Mouse (Mus musculus): ENCODE measurements at regions not wholly inside any gene's neighbourhood (a gene's known extent, or its start where the extent isn't known, plus 50 kb on each side); places are given as distances from the start of the nearest gene placed in this dataset.
"Not testable (repeated sequence)": the region's sequence is repeated elsewhere in the genome, so short reads cannot be mapped to it uniquely, and the experiment has no call there.

- no peaks in the 10 kb centered on the region for H3K27me3 ChIP-seq (ENCODE audit: control insufficient read depth, insufficient read depth, low read length)
- H3K27ac ChIP-seq (ENCODE audit: insufficient read depth, low read length), result no peak overlapping the region
- DNase-seq, result no peak
- TF ChIP-seq CTCF (IDR thresholded peaks at IDR 0.05; ENCODE audit: borderline replicate concordance, insufficient read depth, low read depth, low read length) (no peak), POLR2A (IDR thresholded peaks at IDR 0.05; ENCODE audit: borderline replicate concordance, insufficient read depth, low read length) (no peak)
- H3K4me1 ChIP-seq (ENCODE audit: control insufficient read depth, insufficient read depth, low read length), result no peaks in the 10 kb centered on the region
- WGBS, result 90% methylated on average over 4 of the region's 4 CpGs
- no peak overlapping the region for H3K4me3 ChIP-seq (replicated peaks; ENCODE audit: insufficient read depth, low read depth, low read length)
Observed at GRCm38 (mm10) chr4:110052998-110053397, 75.1 kb downstream of the Dmrta2 start.

GRCm38 (mm10) chr4:110073836-110074235 lies 96.0 kb downstream of the Dmrta2 start:
- WGBS, result 79% methylated on average over 3 of the region's 3 CpGs
- no peaks in the 10 kb centered on the region for H3K4me1 ChIP-seq (ENCODE audit: control insufficient read depth, insufficient read depth, low read length)
- DNase-seq, result no peak
- TF ChIP-seq CTCF (IDR thresholded peaks at IDR 0.05; ENCODE audit: borderline replicate concordance, insufficient read depth, low read depth, low read length) (no peak), POLR2A (IDR thresholded peaks at IDR 0.05; ENCODE audit: borderline replicate concordance, insufficient read depth, low read length) (no peak)
- H3K27me3 ChIP-seq (ENCODE audit: control insufficient read depth, insufficient read depth, low read length), result no peaks in the 10 kb centered on the region
- no peak overlapping the region for H3K27ac ChIP-seq (ENCODE audit: insufficient read depth, low read length)
- H3K4me3 ChIP-seq (replicated peaks; ENCODE audit: insufficient read depth, low read depth, low read length), result no peak overlapping the region

GRCm38 (mm10) chr4:110083371-110083770 lies 105.5 kb downstream of the Dmrta2 start:
- H3K4me1 ChIP-seq (ENCODE audit: control insufficient read depth, insufficient read depth, low read length), result no peaks in the 10 kb centered on the region
- H3K27me3 ChIP-seq (ENCODE audit: control insufficient read depth, insufficient read depth, low read length), result no peaks in the 10 kb centered on the region
- H3K27ac ChIP-seq (ENCODE audit: insufficient read depth, low read length), result no peak overlapping the region
- no peak for TF ChIP-seq POLR2A (IDR thresholded peaks at IDR 0.05; ENCODE audit: borderline replicate concordance, insufficient read depth, low read length)
- no peak for TF ChIP-seq CTCF (IDR thresholded peaks at IDR 0.05; ENCODE audit: borderline replicate concordance, insufficient read depth, low read depth, low read length)
- no peak for DNase-seq
- no peak overlapping the region for H3K4me3 ChIP-seq (replicated peaks; ENCODE audit: insufficient read depth, low read depth, low read length)

GRCm38 (mm10) chr4:110087570-110088247 lies 109.9 kb downstream of the Dmrta2 start:
- no peak for TF ChIP-seq CTCF (IDR thresholded peaks at IDR 0.05; ENCODE audit: borderline replicate concordance, insufficient read depth, low read depth, low read length)
- no peak for TF ChIP-seq POLR2A (IDR thresholded peaks at IDR 0.05; ENCODE audit: borderline replicate concordance, insufficient read depth, low read length)
- 36% methylated on average over 9 of the region's 9 CpGs for WGBS
- H3K27ac ChIP-seq (ENCODE audit: insufficient read depth, low read length), result no peak overlapping the region
- H3K4me3 ChIP-seq (replicated peaks; ENCODE audit: insufficient read depth, low read depth, low read length), result no peak overlapping the region
- no peaks in the 10 kb centered on the region for H3K4me1 ChIP-seq (ENCODE audit: control insufficient read depth, insufficient read depth, low read length)
- DNase-seq, result no peak
- no peaks in the 10 kb centered on the region for H3K27me3 ChIP-seq (ENCODE audit: control insufficient read depth, insufficient read depth, low read length)

GRCm38 (mm10) chr4:110093040-110093820 lies 115.4 kb downstream of the Dmrta2 start:
- TF ChIP-seq CTCF (IDR thresholded peaks at IDR 0.05; ENCODE audit: borderline replicate concordance, insufficient read depth, low read depth, low read length) (no peak), POLR2A (IDR thresholded peaks at IDR 0.05; ENCODE audit: borderline replicate concordance, insufficient read depth, low read length) (no peak)
- DNase-seq, result no peak
- Histone ChIP-seq H3K27me3 (ENCODE audit: control insufficient read depth, insufficient read depth, low read length) (no peaks in the 10 kb centered on the region), H3K27ac (ENCODE audit: insufficient read depth, low read length) (no peak overlapping the region), H3K4me1 (ENCODE audit: control insufficient read depth, insufficient read depth, low read length) (no peaks in the 10 kb centered on the region), H3K4me3 (replicated peaks; ENCODE audit: insufficient read depth, low read depth, low read length) (no peak overlapping the region)
- WGBS, result 94% methylated on average over 6 of the region's 6 CpGs

- Histone ChIP-seq H3K27ac (ENCODE audit: insufficient read depth, low read length) (no peak overlapping the region), H3K27me3 (ENCODE audit: control insufficient read depth, insufficient read depth, low read length) (no peaks in the 10 kb centered on the region), H3K4me3 (replicated peaks; ENCODE audit: insufficient read depth, low read depth, low read length) (no peak overlapping the region), H3K4me1 (ENCODE audit: control insufficient read depth, insufficient read depth, low read length) (no peaks in the 10 kb centered on the region)
- DNase-seq, result no peak
- TF ChIP-seq CTCF (IDR thresholded peaks at IDR 0.05; ENCODE audit: borderline replicate concordance, insufficient read depth, low read depth, low read length) (no peak), POLR2A (IDR thresholded peaks at IDR 0.05; ENCODE audit: borderline replicate concordance, insufficient read depth, low read length) (no peak)
- WGBS, result 79% methylated on average over 1 of the region's 1 CpGs
Observed at GRCm38 (mm10) chr4:110094541-110094940, 116.7 kb downstream of the Dmrta2 start.

- DNase-seq, result no peak
- WGBS, result 42% methylated on average over 11 of the region's 11 CpGs
- Histone ChIP-seq H3K27me3 (ENCODE audit: control insufficient read depth, insufficient read depth, low read length) (no peaks in the 10 kb centered on the region), H3K4me1 (ENCODE audit: control insufficient read depth, insufficient read depth, low read length) (no peaks in the 10 kb centered on the region), H3K4me3 (replicated peaks; ENCODE audit: insufficient read depth, low read depth, low read length) (no peak overlapping the region), H3K27ac (ENCODE audit: insufficient read depth, low read length) (no peak overlapping the region)
- TF ChIP-seq CTCF (IDR thresholded peaks at IDR 0.05; ENCODE audit: borderline replicate concordance, insufficient read depth, low read depth, low read length) (no peak), POLR2A (IDR thresholded peaks at IDR 0.05; ENCODE audit: borderline replicate concordance, insufficient read depth, low read length) (no peak)
Observed at GRCm38 (mm10) chr4:110095760-110096593, 118.1 kb downstream of the Dmrta2 start.

GRCm38 (mm10) chr4:110104119-110104518 lies 126.3 kb downstream of the Dmrta2 start:
- H3K4me3 ChIP-seq (replicated peaks; ENCODE audit: insufficient read depth, low read depth, low read length); H3K27me3 ChIP-seq (ENCODE audit: control insufficient read depth, insufficient read depth, low read length); DNase-seq; H3K4me1 ChIP-seq (ENCODE audit: control insufficient read depth, insufficient read depth, low read length); H3K27ac ChIP-seq (ENCODE audit: insufficient read depth, low read length): not testable (repeated sequence)
- 90% methylated on average over 7 of the region's 7 CpGs for WGBS

All from cerebellum, adult 2 months (tissue).